Mouse (Mus musculus) gastrocnemius, adult 2 months (tissue): ENCODE data around the gene Gm20883. TPM values are rescaled to one million over a fixed set of nuclear protein-coding genes. Genes with fewer than 3 reads are reported as not detected.
"Not testable (repeated sequence)": the region's sequence is repeated elsewhere in the genome, so short reads cannot be mapped to it uniquely, and the experiment has no call there.

Experiments used
- DNase-seq: peaks from one replicate; pipeline ENCODE4 v3.0.0; 2022
- H3K27ac ChIP-seq: fragments of 200-600 bp; 2 replicates; pipeline ENCODE4 v1.8.1; 2022; ENCODE audit warnings: mild to moderate bottlenecking
- H3K4me3 ChIP-seq: fragments of 200-600 bp; 2 replicates; pipeline ENCODE4 v1.8.1; 2022; ENCODE audit warnings: mild to moderate bottlenecking, moderate library complexity
- intact Hi-C: fragments of 180-260 bp; cut with DNase I; formaldehyde crosslinking; loops from one replicate; pipeline ENCODE4 v1.15.1; 2025
- long read RNA-seq, 2 experiments: library from polyadenylated mRNA; stranded (forward); transcript quantifications; one replicate each; pipeline ENCODE4 v2.0.0; 2021
- total RNA-seq, 2 experiments: library from RNA; stranded (reverse); gene quantifications; 2 replicates each; pipeline ENCODE4 v1.2.3; 2021

Gm20883 gene
- not detected for total RNA-seq
- long read RNA-seq, experiment 1 = 0 reads
- long read RNA-seq, experiment 2 = 0 reads

- intact Hi-C loops, DNase-seq, H3K4me3 ChIP-seq, H3K27ac ChIP-seq: not testable (repeated sequence)
Observed at GRCm38 (mm10) chrY:50607951-50608350, at the start of gene Gm20883. TSS of gene Gm20883 (plus strand) at chrY:50608251.
